Mouse (Mus musculus) hindbrain, embryonic 13.5 days (tissue): ENCODE measurements around the gene Lrp6. TPM values are rescaled to one million over a fixed set of nuclear protein-coding genes. Genes with fewer than 3 reads are reported as not detected.
A peak's percentile ranks its signal among the peaks of the same experiment; 100 is the strongest.

Source experiments
- ATAC-seq: fragments of 200-750 bp; cut with Nextera tagmentation; 2 replicates; pipeline ENCODE4 v1.8.0; 2017; ENCODE audit warnings: moderate TSS enrichment; ENCODE audit not compliant: low FRiP score
- H3K27ac ChIP-seq: fragments of 300-500 bp; sonication (generic); 2 replicates; pipeline ENCODE4 v1.5.1; 2015; ENCODE audit warnings: inconsistent platforms, mild to moderate bottlenecking, moderate library complexity
- H3K27me3 ChIP-seq: fragments of 300-500 bp; sonication (generic); 2 replicates; pipeline ENCODE4 v1.6.1; 2015; ENCODE audit warnings: mild to moderate bottlenecking, inconsistent platforms
- H3K36me3 ChIP-seq: fragments of 300-500 bp; sonication (generic); 2 replicates; pipeline ENCODE4 v1.6.1; 2015; ENCODE audit warnings: mild to moderate bottlenecking, inconsistent platforms
- H3K4me1 ChIP-seq: fragments of 300-500 bp; sonication (generic); replicated peaks from 2 replicates; pipeline ENCODE4 v1.6.1; 2015; ENCODE audit warnings: inconsistent platforms
- H3K4me2 ChIP-seq: fragments of 300-500 bp; sonication (generic); 2 replicates; pipeline ENCODE4 v1.6.1; 2015; ENCODE audit warnings: inconsistent platforms, mild to moderate bottlenecking, moderate library complexity
- H3K4me3 ChIP-seq: fragments of 300-500 bp; sonication (generic); 2 replicates; pipeline ENCODE4 v1.5.1; 2015; ENCODE audit warnings: mild to moderate bottlenecking, inconsistent platforms
- H3K9ac ChIP-seq: fragments of 300-500 bp; sonication (generic); 2 replicates; pipeline ENCODE4 v1.6.1; 2015; ENCODE audit warnings: mild to moderate bottlenecking, inconsistent platforms
- H3K9me3 ChIP-seq: fragments of 300-500 bp; sonication (generic); 2 replicates; pipeline ENCODE4 v1.6.1; 2016; ENCODE audit warnings: inconsistent platforms
- WGBS: fragments of 180-500 bp; shearing (Covaris S2); methylation state at CpG from one replicate; pipeline ENCODE4 v1.1.7; 2015; 5-methylcytosine and 5-hydroxymethylcytosine counted together
- polyA plus RNA-seq: library from polyadenylated mRNA; unstranded; fragments of >200 nt; fragmentation: Nextera tagmentation; extraction: Ambion mirVana; gene quantifications from 2 replicates; pipeline ENCODE4 v1.2.1, GENCODE M21; 2015

Lrp6 gene
- polyA plus RNA-seq, 1 experiment from 2014 or later: 22.3 TPM

- ATAC-seq: peak; percentile 47; the same call in 1 of the 2 replicates
- H3K27me3 ChIP-seq: no peaks in the 10 kb centered on the region
- no peaks in the 10 kb centered on the region for H3K9me3 ChIP-seq
- peaks cover 15% of the 10 kb centered on the region for H3K4me1 ChIP-seq
- no peak overlapping the region for H3K27ac ChIP-seq
- no peaks in the 10 kb centered on the region for H3K36me3 ChIP-seq
- no peak overlapping the region for H3K4me3 ChIP-seq
- H3K4me2 ChIP-seq: no peak overlapping the region
- H3K9ac ChIP-seq: no peak overlapping the region
Measured at GRCm38 (mm10) chr6:134543607-134544006, 23.2 kb downstream of the Lrp6 start.

- Histone ChIP-seq H3K4me1 (peaks cover 19% of the 10 kb centered on the region), H3K27me3 (no peaks in the 10 kb centered on the region), H3K27ac (no peak overlapping the region), H3K4me3 (no peak overlapping the region), H3K36me3 (no peaks in the 10 kb centered on the region), H3K4me2 (no peak overlapping the region), H3K9me3 (no peaks in the 10 kb centered on the region), H3K9ac (no peak overlapping the region)
- 92% methylated on average over 2 of the region's 2 CpGs for WGBS
- ATAC-seq: no peak
Measured at GRCm38 (mm10) chr6:134542374-134542773, 24.4 kb downstream of the Lrp6 start.

- H3K4me2 ChIP-seq: no peak overlapping the region
- H3K36me3 ChIP-seq: no peaks in the 10 kb centered on the region
- no peaks in the 10 kb centered on the region for H3K9me3 ChIP-seq
- 80% methylated on average over 6 of the region's 6 CpGs for WGBS
- ATAC-seq: no peak
- no peak overlapping the region for H3K4me3 ChIP-seq
- peaks cover 13% of the 10 kb centered on the region for H3K4me1 ChIP-seq
- no peaks in the 10 kb centered on the region for H3K27me3 ChIP-seq
- no peak overlapping the region for H3K27ac ChIP-seq
- H3K9ac ChIP-seq: no peak overlapping the region
Measured at GRCm38 (mm10) chr6:134540161-134540560, 26.6 kb downstream of the Lrp6 start.

- no peak for ATAC-seq
- H3K9ac ChIP-seq: no peak overlapping the region
- H3K36me3 ChIP-seq: no peaks in the 10 kb centered on the region
- no peaks in the 10 kb centered on the region for H3K27me3 ChIP-seq
- no peak overlapping the region for H3K27ac ChIP-seq
- 85% methylated on average over 3 of the region's 3 CpGs for WGBS
- H3K9me3 ChIP-seq: no peaks in the 10 kb centered on the region
- no peak overlapping the region for H3K4me2 ChIP-seq
- peaks cover 13% of the 10 kb centered on the region for H3K4me1 ChIP-seq
- no peak overlapping the region for H3K4me3 ChIP-seq
Measured at GRCm38 (mm10) chr6:134539459-134539858, 27.3 kb downstream of the Lrp6 start.

GRCm38 (mm10) chr6:134538805-134539204 is 28.0 kb downstream of the Lrp6 start:
- no peak overlapping the region for H3K4me3 ChIP-seq
- H3K9ac ChIP-seq: no peak overlapping the region
- H3K4me2 ChIP-seq: no peak overlapping the region
- no peaks in the 10 kb centered on the region for H3K27me3 ChIP-seq
- WGBS: 95% methylated on average over 4 of the region's 4 CpGs
- no peaks in the 10 kb centered on the region for H3K36me3 ChIP-seq
- ATAC-seq: no peak
- H3K9me3 ChIP-seq: no peaks in the 10 kb centered on the region
- H3K27ac ChIP-seq: no peak overlapping the region
- peaks cover 13% of the 10 kb centered on the region for H3K4me1 ChIP-seq

- no peak overlapping the region for H3K4me2 ChIP-seq
- no peaks in the 10 kb centered on the region for H3K9me3 ChIP-seq
- peak overlapping the region; percentile 30; the same call in 1 of the 2 replicates for H3K27ac ChIP-seq
- H3K4me3 ChIP-seq: no peak overlapping the region
- H3K36me3 ChIP-seq: no peaks in the 10 kb centered on the region
- no peak overlapping the region for H3K9ac ChIP-seq
- H3K4me1 ChIP-seq: peaks cover 13% of the 10 kb centered on the region
- ATAC-seq: peak; percentile 55; the same call in 1 of the 2 replicates
- WGBS: 55% methylated on average over 10 of the region's 10 CpGs
- H3K27me3 ChIP-seq: no peaks in the 10 kb centered on the region
Measured at GRCm38 (mm10) chr6:134537461-134538117, 29.2 kb downstream of the Lrp6 start.

GRCm38 (mm10) chr6:134535169-134535568 is 31.6 kb downstream of the Lrp6 start:
- no peak for ATAC-seq
- WGBS: 64% methylated on average over 7 of the region's 7 CpGs
- no peak overlapping the region for H3K4me2 ChIP-seq

GRCm38 (mm10) chr6:134533021-134533420 is 33.7 kb downstream of the Lrp6 start:
- peaks cover 7% of the 10 kb centered on the region for H3K36me3 ChIP-seq
- H3K27me3 ChIP-seq: no peaks in the 10 kb centered on the region
- peaks cover 11% of the 10 kb centered on the region; the same call in 1 of the 2 replicates for H3K4me1 ChIP-seq
- no peak overlapping the region for H3K4me2 ChIP-seq
- 80% methylated on average over 3 of the region's 3 CpGs for WGBS
- no peak for ATAC-seq
- H3K27ac ChIP-seq: no peak overlapping the region
- no peak overlapping the region for H3K9ac ChIP-seq
- H3K9me3 ChIP-seq: no peaks in the 10 kb centered on the region
- no peak overlapping the region for H3K4me3 ChIP-seq

More at GRCm38 (mm10) chr6:134535169-134535568, 31.6 kb downstream of the Lrp6 start:
- no peak overlapping the region for H3K4me3 ChIP-seq
- H3K27me3 ChIP-seq: no peaks in the 10 kb centered on the region
- peaks cover 7% of the 10 kb centered on the region for H3K36me3 ChIP-seq
- H3K27ac ChIP-seq: no peak overlapping the region
- peaks cover 11% of the 10 kb centered on the region for H3K4me1 ChIP-seq
- H3K9me3 ChIP-seq: no peaks in the 10 kb centered on the region
- H3K9ac ChIP-seq: no peak overlapping the region; the same call in 1 of the 2 replicates

GRCm38 (mm10) chr6:134531950-134532349 is 34.8 kb downstream of the Lrp6 start:
- Histone ChIP-seq H3K27ac (no peak overlapping the region), H3K4me3 (no peak overlapping the region), H3K9ac (no peak overlapping the region), H3K27me3 (no peaks in the 10 kb centered on the region), H3K4me1 (peaks cover 19% of the 10 kb centered on the region), H3K36me3 (peaks cover 7% of the 10 kb centered on the region), H3K4me2 (no peak overlapping the region), H3K9me3 (no peaks in the 10 kb centered on the region)
- 74% methylated on average over 1 of the region's 1 CpGs for WGBS
- no peak for ATAC-seq

GRCm38 (mm10) chr6:134529340-134529739 is 37.4 kb downstream of the Lrp6 start:
- Histone ChIP-seq H3K9ac (no peak overlapping the region), H3K4me2 (no peak overlapping the region), H3K27me3 (no peaks in the 10 kb centered on the region), H3K4me1 (peaks cover 28% of the 10 kb centered on the region), H3K4me3 (no peak overlapping the region), H3K36me3 (peaks cover 7% of the 10 kb centered on the region), H3K9me3 (no peaks in the 10 kb centered on the region), H3K27ac (no peak overlapping the region)
- WGBS: 91% methylated on average over 4 of the region's 4 CpGs
- no peak for ATAC-seq

GRCm38 (mm10) chr6:134528396-134528795 is 38.4 kb downstream of the Lrp6 start:
- no peaks in the 10 kb centered on the region for H3K9me3 ChIP-seq
- WGBS: 99% methylated on average over 7 of the region's 7 CpGs
- H3K27me3 ChIP-seq: no peaks in the 10 kb centered on the region
- H3K27ac ChIP-seq: no peak overlapping the region
- H3K9ac ChIP-seq: peak overlapping the region; percentile 51
- H3K4me1 ChIP-seq: peaks cover 28% of the 10 kb centered on the region
- no peak for ATAC-seq
- H3K4me3 ChIP-seq: no peak overlapping the region
- no peak overlapping the region for H3K4me2 ChIP-seq
- peaks cover 7% of the 10 kb centered on the region for H3K36me3 ChIP-seq

- Histone ChIP-seq H3K27ac (no peak overlapping the region), H3K27me3 (no peaks in the 10 kb centered on the region), H3K9me3 (no peaks in the 10 kb centered on the region), H3K36me3 (peaks cover 7% of the 10 kb centered on the region), H3K4me1 (peaks cover 28% of the 10 kb centered on the region), H3K4me3 (no peak overlapping the region), H3K4me2 (no peak overlapping the region), H3K9ac (no peak overlapping the region)
- 53% methylated on average over 6 of the region's 6 CpGs for WGBS
- ATAC-seq: no peak
Measured at GRCm38 (mm10) chr6:134527596-134528128, 39.1 kb downstream of the Lrp6 start.
